Mouse (Mus musculus): Measurements from ENCODE around the gene Chn1. TPM values are rescaled to one million over a fixed set of nuclear protein-coding genes. Genes with fewer than 3 reads are reported as not detected.

The Chn1 gene
- total and polyA plus RNA-seq, 3 experiments = 5.0 to 14.1 TPM; not detected in 1

- DNase-seq (ENCODE audit: low read depth, low spot score) = no peak
- H3K4me1 ChIP-seq (ENCODE audit: control insufficient read depth in 1 of 2, insufficient read depth in 2 of 2, low read length in 2 of 2) = no peaks in the 10 kb centered on the region
- no peaks in the 10 kb centered on the region for H3K36me3 ChIP-seq (ENCODE audit: control insufficient read depth in 1 of 2, insufficient read depth in 2 of 2, low read length in 2 of 2)
- TF ChIP-seq GABPA (IDR thresholded peaks at IDR 0.05; ENCODE audit: low read depth, low read length) (no peak), E2F4 (IDR thresholded peaks at IDR 0.05; ENCODE audit: borderline replicate concordance, low read depth, low read length) (no peak), BHLHE40 (IDR thresholded peaks at IDR 0.05; ENCODE audit: borderline replicate concordance, low read depth, low read length) (no peak), ELF1 (IDR thresholded peaks at IDR 0.05; ENCODE audit: low read depth, low read length) (no peak), POLR2AphosphoS2 (IDR thresholded peaks at IDR 0.05; ENCODE audit: low read length) (no peak), HCFC1 (IDR thresholded peaks at IDR 0.05; ENCODE audit: low read depth, low read length) (no peak), MAX (IDR thresholded peaks at IDR 0.05; ENCODE audit: low read length) (no peak), USF2 (IDR thresholded peaks at IDR 0.05; ENCODE audit: borderline replicate concordance in 1 of 2, insufficient read depth in 1 of 2, low read depth in 1 of 2, low read length in 2 of 2) (no peak), MXI1 (IDR thresholded peaks at IDR 0.05; ENCODE audit: low read depth, low read length) (no peak), JUND (IDR thresholded peaks at IDR 0.05; ENCODE audit: low read depth, low read length) (no peak), MYB (IDR thresholded peaks at IDR 0.05; ENCODE audit: low read depth, low read length) (no peak), CTCF (IDR thresholded peaks at IDR 0.05 in 2 of 3, conservative IDR thresholded peaks at IDR 0.05 in 1 of 3; ENCODE audit: control insufficient read depth in 1 of 3, insufficient read depth in 1 of 3, low read depth in 2 of 3, low read length in 3 of 3, poor library complexity in 1 of 3, severe bottlenecking in 1 of 3) (no peak), MAFK (IDR thresholded peaks at IDR 0.05; ENCODE audit: borderline replicate concordance, low read depth, low read length) (no peak), POLR2AphosphoS5 (IDR thresholded peaks at IDR 0.05; ENCODE audit: borderline replicate concordance, low read depth, low read length) (no peak), MEF2A (IDR thresholded peaks at IDR 0.05; ENCODE audit: extremely low read depth, insufficient replicate concordance, low read depth, low read length, poor library complexity, severe bottlenecking) (no peak)
- no peak overlapping the region for H3K4me3 ChIP-seq (ENCODE audit: control insufficient read depth in 1 of 2, insufficient read depth in 1 of 2, low read depth in 2 of 2, low read length in 2 of 2)
- no peaks in the 10 kb centered on the region for H3K27me3 ChIP-seq (ENCODE audit: control insufficient read depth in 1 of 2, insufficient read depth in 2 of 2, low read length in 2 of 2)
- no peak overlapping the region for H3K9ac ChIP-seq (ENCODE audit: control insufficient read depth, low read depth, low read length, poor library complexity, severe bottlenecking)
- no peak overlapping the region for H3K27ac ChIP-seq (ENCODE audit: control insufficient read depth, low read depth, low read length)
- no peaks in the 10 kb centered on the region for H3K9me3 ChIP-seq (replicated peaks; ENCODE audit: insufficient read depth, low read length)
- no peaks in the 10 kb centered on the region for H3K79me2 ChIP-seq (ENCODE audit: control insufficient read depth, insufficient read depth, low read length, poor library complexity)
These were observed 138.8 kb downstream of the Chn1 start for GRCm38 (mm10) chr2:73636387-73636786.

DNA sequence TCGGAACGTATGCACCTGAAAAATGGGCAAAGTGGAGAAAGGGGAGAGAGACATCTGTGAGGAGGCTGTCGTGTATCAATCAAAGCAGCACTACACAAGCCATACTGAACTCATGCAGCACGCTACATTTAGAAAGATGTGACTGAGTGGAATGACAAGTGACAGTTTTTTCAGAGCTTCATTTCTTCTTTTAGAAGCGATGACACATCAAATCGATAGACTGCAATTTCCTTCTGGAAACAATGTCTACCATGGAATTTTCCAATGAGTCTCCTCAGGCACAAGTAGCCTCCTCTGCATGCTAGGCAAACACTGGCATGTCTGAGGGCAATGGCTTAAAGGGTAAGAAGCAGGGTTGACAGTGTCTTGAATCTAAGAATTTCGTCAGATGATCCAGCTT is 143.3 kb downstream of the Chn1 start:
- TF ChIP-seq ETS1 (IDR thresholded peaks at IDR 0.05; ENCODE audit: low read depth, low read length) (no peak), GATA1 (IDR thresholded peaks at IDR 0.05; ENCODE audit: low read depth, low read length) (no peak), ELF1 (IDR thresholded peaks at IDR 0.05; ENCODE audit: low read depth, low read length) (no peak), RCOR1 (IDR thresholded peaks at IDR 0.05; ENCODE audit: low read depth, low read length) (no peak), GABPA (IDR thresholded peaks at IDR 0.05; ENCODE audit: low read depth, low read length) (no peak), JUND (IDR thresholded peaks at IDR 0.05; ENCODE audit: low read depth, low read length) (no peak), ZKSCAN1 (IDR thresholded peaks at IDR 0.05; ENCODE audit: low read depth, low read length) (no peak), MAZ (IDR thresholded peaks at IDR 0.05; ENCODE audit: low read depth, low read length) (no peak), TAL1 (IDR thresholded peaks at IDR 0.05; ENCODE audit: low read length) (no peak), USF2 (IDR thresholded peaks at IDR 0.05; ENCODE audit: borderline replicate concordance in 1 of 2, insufficient read depth in 1 of 2, low read depth in 1 of 2, low read length in 2 of 2) (no peak), NELFE (IDR thresholded peaks at IDR 0.05; ENCODE audit: low read depth, low read length) (no peak), RAD21 (IDR thresholded peaks at IDR 0.05; ENCODE audit: low read depth, low read length) (no peak)
- Histone ChIP-seq H3K9ac (ENCODE audit: control insufficient read depth, low read depth, low read length, poor library complexity, severe bottlenecking) (no peak overlapping the region), H3K27me3 (ENCODE audit: control insufficient read depth in 1 of 2, insufficient read depth in 2 of 2, low read length in 2 of 2) (no peaks in the 10 kb centered on the region), H3K36me3 (ENCODE audit: control insufficient read depth in 1 of 2, insufficient read depth in 2 of 2, low read length in 2 of 2) (no peaks in the 10 kb centered on the region), H3K79me2 (ENCODE audit: control insufficient read depth, insufficient read depth, low read length, poor library complexity) (no peaks in the 10 kb centered on the region), H3K4me1 (ENCODE audit: control insufficient read depth in 1 of 2, insufficient read depth in 2 of 2, low read length in 2 of 2) (no peaks in the 10 kb centered on the region), H3K27ac (ENCODE audit: control insufficient read depth, low read depth, low read length) (no peak overlapping the region), H3K4me3 (ENCODE audit: control insufficient read depth in 1 of 2, insufficient read depth in 1 of 2, low read depth in 2 of 2, low read length in 2 of 2) (no peak overlapping the region), H3K9me3 (replicated peaks; ENCODE audit: insufficient read depth, low read length) (no peaks in the 10 kb centered on the region)
- DNase-seq (ENCODE audit: low read depth, low spot score) = no peak

Measured in MEL (cell line).